Mouse (Mus musculus): Measurements from ENCODE around the gene Cnn2.

DNA sequence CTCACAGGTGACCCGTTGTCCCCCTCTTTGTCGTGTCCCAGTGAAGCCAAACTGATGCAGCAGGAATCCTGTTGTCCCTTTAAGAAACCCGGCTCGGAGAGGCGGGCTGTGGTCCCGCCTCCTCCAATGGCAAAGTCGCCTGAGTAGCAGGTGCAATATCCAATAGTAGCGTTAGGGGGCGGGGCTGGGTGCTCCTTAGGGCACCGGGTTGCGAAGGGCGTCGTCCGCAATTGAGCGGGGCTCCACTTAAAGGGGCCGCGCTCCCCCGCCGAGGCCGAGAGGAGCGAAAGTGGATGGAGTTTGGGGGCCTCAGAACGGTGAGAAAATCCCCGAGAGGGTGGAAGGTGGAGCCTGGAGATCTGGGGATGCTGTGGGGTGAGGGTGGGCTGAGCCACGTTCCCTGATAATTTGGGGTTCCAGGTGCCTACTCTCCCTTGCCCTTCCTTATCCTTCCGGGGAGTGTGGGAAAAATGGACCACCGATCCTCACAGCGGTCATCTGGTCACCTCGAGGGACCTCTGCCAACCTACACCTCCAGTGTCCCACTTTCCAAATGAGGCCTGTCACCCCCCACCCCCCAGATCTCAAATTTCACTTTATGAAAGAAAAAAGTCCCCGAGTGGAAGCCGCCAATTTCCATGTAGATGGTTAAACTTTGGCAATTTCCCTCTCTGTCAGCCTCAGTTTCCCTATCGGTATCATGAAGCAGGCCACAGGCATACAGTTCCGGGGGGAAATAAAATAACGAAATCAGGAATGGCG is 8.1 kb downstream of the Cnn2 start, which contains the start of gene Abca7:
- no peak for TF ChIP-seq CTCF (conservative IDR thresholded peaks at IDR 0.05; ENCODE audit: insufficient read depth, insufficient read length, low read depth, low read length)
- no peak for TF ChIP-seq POLR2A (IDR thresholded peaks at IDR 0.05; ENCODE audit: low read depth, low read length)

All from kidney, adult 2 months (tissue).